Comparison of ENCODE assay signal across 15 mouse cellular contexts in the genomic region with DNA sequence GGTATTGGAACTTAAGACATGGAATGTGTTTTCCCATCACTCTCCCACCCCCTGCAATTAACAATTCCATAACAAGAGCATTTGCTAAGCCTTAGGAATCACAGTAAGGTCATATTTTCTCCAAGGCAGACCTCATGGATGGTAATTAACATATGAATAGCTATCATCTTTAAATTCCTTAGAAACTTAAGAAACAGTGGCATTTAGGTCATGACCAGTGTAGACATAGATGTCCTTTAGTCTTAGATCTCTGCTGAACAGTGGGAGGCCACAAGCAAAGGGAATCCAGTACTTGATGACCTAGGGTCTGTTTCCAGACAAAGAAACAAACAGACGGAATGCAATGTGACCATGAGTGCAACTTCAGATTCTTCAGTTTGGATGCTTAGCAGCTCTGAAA.
"Had no signal": no experiment of that assay in that cellular context is flagged by ENCODE, and none has a peak within 500 bp of the region (broad histone marks: within the 10 kb centered on the region; RNA-seq: fewer than 3 reads in every experiment).

No protein-coding gene starts in this region.

- H3K4me1 ChIP-seq: lung, embryonic 15.5 days; megakaryocyte, embryonic 14.5 days; midbrain, embryonic 15.5 days; neural tube, embryonic 12.5 days; stomach, embryonic 15.5 days had no signal

- H3K9me3 ChIP-seq: lung, embryonic 15.5 days; megakaryocyte, embryonic 14.5 days; midbrain, embryonic 13.5 days; midbrain, embryonic 15.5 days; neural tube, embryonic 12.5 days; stomach, embryonic 15.5 days had no signal

- H3K27ac ChIP-seq: lung, embryonic 15.5 days; macrophage; midbrain, embryonic 13.5 days; midbrain, embryonic 15.5 days; neural tube, embryonic 12.5 days; stomach, embryonic 15.5 days; stomach, postnatal 0 days had no signal

- H3K9ac ChIP-seq: lung, embryonic 15.5 days; midbrain, embryonic 13.5 days; midbrain, embryonic 15.5 days; neural tube, embryonic 12.5 days; stomach, embryonic 15.5 days had no signal

- DNase-seq: lung, adult 2 months; lung, postnatal 14 days; lung, postnatal 36 days; right cerebral cortex, postnatal 14 days; thymus, adult 2 months; thymus, postnatal 25 days; thymus, postnatal 4 days had no signal

- H3K4me3 ChIP-seq: lung, embryonic 15.5 days; megakaryocyte, embryonic 14.5 days; midbrain, embryonic 13.5 days; midbrain, embryonic 15.5 days; neural tube, embryonic 12.5 days; stomach, embryonic 15.5 days had no signal

- H3K36me3 ChIP-seq: lung, embryonic 15.5 days; midbrain, embryonic 13.5 days; midbrain, embryonic 15.5 days; neural tube, embryonic 12.5 days; stomach, embryonic 15.5 days had no signal
